Mouse (Mus musculus) MEL (cell line): ENCODE results near the gene Amotl1. TPM values are rescaled to one million over a fixed set of nuclear protein-coding genes. Genes with fewer than 3 reads are reported as not detected.

Experiments
- DNase-seq: peaks from one replicate; pipeline ENCODE4 v3.0.0; 2011; ENCODE audit warnings: low read depth, low spot score
- H3K27ac ChIP-seq: 2 replicates; pipeline ENCODE4 v1.5.1; 2012; ENCODE audit warnings: low read depth, mild to moderate bottlenecking, control low read depth, low read length, moderate library complexity; ENCODE audit not compliant: control insufficient read depth
- H3K27me3 ChIP-seq, 2 experiments: fragments of 150-350 bp in 1 of 2; sonication (generic) in 1 of 2; 2 replicates each; pipeline ENCODE4 v1.6.1; 2012; ENCODE audit warnings: low read length in 2 of 2, mild to moderate bottlenecking in 2 of 2, improper control_type of control experiment in 1 of 2, moderate library complexity in 1 of 2; ENCODE audit not compliant: insufficient read depth in 2 of 2, control insufficient read depth in 1 of 2
- H3K36me3 ChIP-seq, 2 experiments: 2 replicates each; pipeline ENCODE4 v1.6.1; 2012 to 2014; ENCODE audit warnings: low read length in 2 of 2, improper control_type of control experiment in 1 of 2, inconsistent platforms in 1 of 2, mild to moderate bottlenecking in 1 of 2; ENCODE audit not compliant: insufficient read depth in 2 of 2, control insufficient read depth in 1 of 2
- H3K4me1 ChIP-seq, 2 experiments: fragments of 150-350 bp in 1 of 2; sonication (generic) in 1 of 2; 2 replicates each; pipeline ENCODE4 v1.6.1; 2012; ENCODE audit warnings: low read length in 2 of 2, improper control_type of control experiment in 1 of 2, mild to moderate bottlenecking in 1 of 2; ENCODE audit not compliant: insufficient read depth in 2 of 2, control insufficient read depth in 1 of 2
- H3K4me3 ChIP-seq, 2 experiments: fragments of 150-350 bp in 1 of 2; sonication (generic) in 1 of 2; 2 replicates each; pipeline ENCODE4 v1.5.1; 2012; ENCODE audit warnings: low read depth in 2 of 2, low read length in 2 of 2, mild to moderate bottlenecking in 2 of 2, moderate library complexity in 2 of 2, control low read depth in 1 of 2, improper control_type of control experiment in 1 of 2; ENCODE audit not compliant: control insufficient read depth in 1 of 2, insufficient read depth in 1 of 2
- H3K79me2 ChIP-seq: 2 replicates; pipeline ENCODE4 v1.6.1; 2012; ENCODE audit warnings: mild to moderate bottlenecking, low read length, moderate library complexity; ENCODE audit not compliant: control insufficient read depth, poor library complexity, insufficient read depth
- H3K9ac ChIP-seq: 2 replicates; pipeline ENCODE4 v1.6.1; 2012; ENCODE audit warnings: low read depth, mild to moderate bottlenecking, control low read depth, low read length, moderate library complexity; ENCODE audit not compliant: control insufficient read depth, poor library complexity, severe bottlenecking
- H3K9me3 ChIP-seq: fragments of 150-350 bp; sonication (generic); replicated peaks from 2 replicates; pipeline ENCODE4 v1.6.1; 2012; ENCODE audit warnings: mild to moderate bottlenecking, low read length, improper control_type of control experiment, moderate library complexity; ENCODE audit not compliant: insufficient read depth
- BHLHE40 ChIP-seq: IDR thresholded peaks from 2 replicates; pipeline ENCODE4 v1.6.1; 2012; ENCODE audit warnings: low read depth, mild to moderate bottlenecking, inconsistent platforms, low read length, improper control_type of control experiment, borderline replicate concordance
- CHD1 ChIP-seq: IDR thresholded peaks from 2 replicates; pipeline ENCODE4 v1.6.1; 2012; ENCODE audit warnings: low read depth, mild to moderate bottlenecking, inconsistent platforms, low read length, improper control_type of control experiment
- CTCF ChIP-seq, 3 experiments: IDR thresholded peaks in 2 of 3; conservative IDR thresholded peaks in 1 of 3; 2 replicates each; pipeline ENCODE4 v1.5.1; 2011 to 2012; ENCODE audit warnings: low read length in 3 of 3, low read depth in 2 of 3, mild to moderate bottlenecking in 2 of 3, improper control_type of control experiment in 1 of 3, inconsistent platforms in 1 of 3, mixed read lengths in 1 of 3, moderate library complexity in 1 of 3; ENCODE audit not compliant: control insufficient read depth in 1 of 3, insufficient read depth in 1 of 3, poor library complexity in 1 of 3, severe bottlenecking in 1 of 3
- ELF1 ChIP-seq: IDR thresholded peaks from 2 replicates; pipeline ENCODE4 v1.6.1; 2014; ENCODE audit warnings: low read depth, mild to moderate bottlenecking, inconsistent platforms, low read length, improper control_type of control experiment, moderate library complexity
- EP300 ChIP-seq, 2 experiments: IDR thresholded peaks; 2 replicates each; pipeline ENCODE4 v1.6.1; 2011; ENCODE audit warnings: improper control_type of control experiment in 2 of 2, low read length in 2 of 2, low read depth in 1 of 2, mild to moderate bottlenecking in 1 of 2
- JUND ChIP-seq: IDR thresholded peaks from 2 replicates; pipeline ENCODE4 v1.6.1; 2011; ENCODE audit warnings: low read depth, mild to moderate bottlenecking, improper control_type of control experiment, low read length
- KAT2A ChIP-seq: conservative IDR thresholded peaks from 2 replicates; pipeline ENCODE4 v1.6.1; 2012; ENCODE audit warnings: low read depth, low read length, improper control_type of control experiment, inconsistent platforms
- MAX ChIP-seq: IDR thresholded peaks from 2 replicates; pipeline ENCODE4 v1.6.1; 2011; ENCODE audit warnings: low read length, improper control_type of control experiment
- MAZ ChIP-seq: IDR thresholded peaks from 2 replicates; pipeline ENCODE4 v1.6.1; 2012; ENCODE audit warnings: low read depth, mild to moderate bottlenecking, inconsistent platforms, low read length, improper control_type of control experiment
- MEF2A ChIP-seq: IDR thresholded peaks from 2 replicates; pipeline ENCODE4 v1.6.1; 2014; ENCODE audit warnings: low read depth, mild to moderate bottlenecking, inconsistent platforms, low read length, improper control_type of control experiment; ENCODE audit not compliant: poor library complexity, insufficient replicate concordance, severe bottlenecking; ENCODE audit errors: extremely low read depth
- MXI1 ChIP-seq: IDR thresholded peaks from 2 replicates; pipeline ENCODE4 v1.6.1; 2011; ENCODE audit warnings: mild to moderate bottlenecking, low read depth, low read length, improper control_type of control experiment
- MYB ChIP-seq: IDR thresholded peaks from 2 replicates; pipeline ENCODE4 v1.6.1; 2011; ENCODE audit warnings: mild to moderate bottlenecking, low read depth, low read length, improper control_type of control experiment
- MYC ChIP-seq: IDR thresholded peaks from 2 replicates; pipeline ENCODE4 v1.6.1; 2011; ENCODE audit warnings: low read depth, mild to moderate bottlenecking, low read length, improper control_type of control experiment, moderate library complexity
- NELFE ChIP-seq: IDR thresholded peaks from 2 replicates; pipeline ENCODE4 v1.6.1; 2011; ENCODE audit warnings: low read depth, low read length, improper control_type of control experiment
- SIN3A ChIP-seq: IDR thresholded peaks from 2 replicates; pipeline ENCODE4 v1.6.1; 2012; ENCODE audit warnings: low read length, improper control_type of control experiment, inconsistent platforms
- TBP ChIP-seq: IDR thresholded peaks from 2 replicates; pipeline ENCODE4 v1.8.0; 2011; ENCODE audit warnings: low read depth, low read length, improper control_type of control experiment
- TCF12 ChIP-seq: IDR thresholded peaks from 2 replicates; pipeline ENCODE4 v1.6.1; 2014; ENCODE audit warnings: low read depth, mild to moderate bottlenecking, inconsistent platforms, low read length, improper control_type of control experiment, moderate library complexity
- UBTF ChIP-seq: IDR thresholded peaks from 2 replicates; pipeline ENCODE4 v1.6.1; 2012; ENCODE audit warnings: low read depth, mild to moderate bottlenecking, inconsistent platforms, low read length, improper control_type of control experiment, moderate library complexity, borderline replicate concordance; ENCODE audit not compliant: insufficient read depth
- USF1 ChIP-seq: IDR thresholded peaks from 2 replicates; pipeline ENCODE4 v1.6.1; 2014; ENCODE audit warnings: low read depth, mild to moderate bottlenecking, inconsistent platforms, low read length, improper control_type of control experiment, moderate library complexity
- USF2 ChIP-seq, 2 experiments: IDR thresholded peaks; 2 replicates each; pipeline ENCODE4 v1.6.1; 2011 to 2012; ENCODE audit warnings: improper control_type of control experiment in 2 of 2, low read length in 2 of 2, borderline replicate concordance in 1 of 2, inconsistent platforms in 1 of 2, low read depth in 1 of 2, mild to moderate bottlenecking in 1 of 2; ENCODE audit not compliant: insufficient read depth in 1 of 2
- ZKSCAN1 ChIP-seq: IDR thresholded peaks from 2 replicates; pipeline ENCODE4 v1.6.1; 2012; ENCODE audit warnings: low read depth, mild to moderate bottlenecking, inconsistent platforms, low read length, improper control_type of control experiment, moderate library complexity
- polyA plus RNA-seq, 2 experiments: library from polyadenylated mRNA; stranded (reverse) in 1 of 2; unstranded in 1 of 2; fragments of >175 nt in 1 of 2; fragments of >200 nt in 1 of 2; gene quantifications; 2 replicates each; pipeline versions ENCODE4 v1.2.1 to v1.2.4; 2012; ENCODE audit warnings: low replicate concordance in 2 of 2, low read depth in 1 of 2; ENCODE audit not compliant: insufficient read length in 2 of 2, insufficient read depth in 1 of 2, missing spikeins in 1 of 2
- total RNA-seq: library from RNA; depleted of rRNA; stranded (reverse); fragments of 300-350 nt; gene quantifications from 2 replicates; pipeline ENCODE4 v1.2.3, GENCODE M21; 2012

Gene Amotl1
- total and polyA plus RNA-seq, 3 experiments: 7.4 to 9.3 TPM; not detected in 1

DNA sequence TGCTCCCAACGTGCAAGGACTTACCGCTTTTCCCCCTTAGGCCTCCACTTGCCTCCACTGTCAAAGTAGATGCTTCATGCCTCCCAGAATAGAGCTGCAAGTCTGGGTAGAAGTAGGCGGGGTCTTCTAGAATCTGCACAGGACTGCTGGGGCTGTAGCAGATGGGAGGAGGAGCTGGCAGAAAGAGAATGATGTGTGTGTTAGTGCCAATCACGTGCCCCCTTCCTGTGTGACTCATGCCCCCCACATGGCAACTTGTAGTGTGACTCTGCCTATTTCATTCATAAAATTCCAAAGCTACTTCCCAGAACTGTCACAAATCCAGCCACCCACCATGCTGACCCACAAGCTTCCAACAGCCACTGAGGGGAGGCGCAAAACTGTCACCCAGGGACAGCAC, 48.4 kb downstream of the Amotl1 start:
- no peak for DNase-seq
- H3K4me3 ChIP-seq: no peak overlapping the region
- no peak overlapping the region for H3K27ac ChIP-seq
- no peaks in the 10 kb centered on the region for H3K9me3 ChIP-seq
- no peaks in the 10 kb centered on the region for H3K79me2 ChIP-seq
- H3K4me1 ChIP-seq: peaks cover 0 to 2% of the 10 kb centered on the region in 2 experiments; a peak in 3 of 4 replicates
- H3K27me3 ChIP-seq: no peaks in the 10 kb centered on the region
- H3K36me3 ChIP-seq: peaks cover 0 to 2% of the 10 kb centered on the region in 2 experiments; a peak in 1 of 4 replicates
- TF ChIP-seq MEF2A (no peak), BHLHE40 (no peak), CTCF (IDR thresholded peaks at IDR 0.05 in 2 of 3, conservative IDR thresholded peaks at IDR 0.05 in 1 of 3; ENCODE audit: control insufficient read depth in 1 of 3, insufficient read depth in 1 of 3, low read depth in 2 of 3, low read length in 3 of 3, poor library complexity in 1 of 3, severe bottlenecking in 1 of 3) (no peak), MYB (no peak), TBP (no peak), UBTF (no peak), CHD1 (no peak), KAT2A (no peak), USF2 (IDR thresholded peaks at IDR 0.05; ENCODE audit: borderline replicate concordance in 1 of 2, insufficient read depth in 1 of 2, low read depth in 1 of 2, low read length in 2 of 2) (no peak)
- no peak overlapping the region for H3K9ac ChIP-seq

DNA sequence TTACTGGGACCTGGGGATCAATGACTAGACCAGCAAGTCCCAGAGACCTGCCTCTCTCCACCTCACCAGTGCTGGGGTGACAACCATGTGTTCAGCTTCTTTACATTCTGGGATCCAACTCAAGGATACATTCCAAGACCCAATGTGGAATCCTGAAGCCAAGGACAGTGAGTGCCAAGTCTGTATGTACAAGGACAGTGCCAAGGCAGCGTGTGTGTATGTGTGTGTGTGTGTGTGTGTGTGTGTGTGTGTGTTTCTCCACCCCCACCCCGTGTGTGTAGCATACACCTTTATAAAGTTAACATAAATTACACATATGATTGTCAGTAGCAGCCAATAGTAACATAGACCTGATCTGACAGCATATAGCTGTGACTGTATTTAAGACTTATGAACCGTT, 49.0 kb downstream of the Amotl1 start:
- Histone ChIP-seq H3K36me3 (peaks cover 0 to 2% of the 10 kb centered on the region in 2 experiments; a peak in 1 of 4 replicates), H3K79me2 (no peaks in the 10 kb centered on the region), H3K4me3 (no peak overlapping the region), H3K9me3 (no peaks in the 10 kb centered on the region), H3K4me1 (peaks cover 0 to 2% of the 10 kb centered on the region in 2 experiments; a peak in 3 of 4 replicates), H3K27ac (no peak overlapping the region), H3K9ac (no peak overlapping the region), H3K27me3 (no peaks in the 10 kb centered on the region)
- TF ChIP-seq ELF1 (no peak), ZKSCAN1 (no peak), SIN3A (no peak), TCF12 (no peak), MXI1 (no peak)
- no peak for DNase-seq

DNA sequence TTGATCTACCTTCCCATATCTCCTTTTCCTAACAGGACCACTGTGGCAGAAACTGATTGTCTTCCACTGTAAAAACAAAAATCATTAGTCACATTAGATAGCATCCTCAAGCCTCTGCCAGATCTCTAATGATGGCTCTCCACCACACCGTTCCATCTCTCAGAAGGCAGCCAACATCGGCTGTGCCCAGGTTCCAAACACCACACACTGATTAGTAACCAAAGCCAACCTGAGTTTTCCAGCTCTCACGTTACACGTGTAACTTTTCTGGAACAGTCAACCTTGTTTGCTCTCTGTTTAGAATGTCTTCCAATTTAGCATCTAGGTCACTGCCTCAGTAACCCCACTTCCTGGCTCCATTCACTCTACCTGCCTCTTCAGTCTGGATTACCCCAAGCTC, 51.0 kb downstream of the Amotl1 start:
- Histone ChIP-seq H3K27ac (no peak overlapping the region), H3K9me3 (no peaks in the 10 kb centered on the region), H3K36me3 (peaks cover 0 to 2% of the 10 kb centered on the region in 2 experiments; a peak in 1 of 4 replicates), H3K4me3 (no peak overlapping the region), H3K79me2 (no peaks in the 10 kb centered on the region), H3K27me3 (no peaks in the 10 kb centered on the region), H3K4me1 (no peaks in the 10 kb centered on the region; a peak in 1 of 4 replicates), H3K9ac (no peak overlapping the region)
- DNase-seq: no peak
- no peak for TF ChIP-seq MAX
- no peak for TF ChIP-seq USF1
- TF ChIP-seq MAZ: no peak
- TF ChIP-seq JUND: no peak
- TF ChIP-seq SIN3A: no peak
- TF ChIP-seq NELFE: no peak
- TF ChIP-seq MYC: no peak
- TF ChIP-seq EP300 (IDR thresholded peaks at IDR 0.05; ENCODE audit: low read depth in 1 of 2, low read length in 2 of 2): no peak
